Mouse (Mus musculus): ENCODE measurements around the gene Slc51b. TPM values are rescaled to one million over a fixed set of nuclear protein-coding genes. Genes with fewer than 3 reads are reported as not detected.

The Slc51b gene
- total RNA-seq (2021), result not detected

DNA sequence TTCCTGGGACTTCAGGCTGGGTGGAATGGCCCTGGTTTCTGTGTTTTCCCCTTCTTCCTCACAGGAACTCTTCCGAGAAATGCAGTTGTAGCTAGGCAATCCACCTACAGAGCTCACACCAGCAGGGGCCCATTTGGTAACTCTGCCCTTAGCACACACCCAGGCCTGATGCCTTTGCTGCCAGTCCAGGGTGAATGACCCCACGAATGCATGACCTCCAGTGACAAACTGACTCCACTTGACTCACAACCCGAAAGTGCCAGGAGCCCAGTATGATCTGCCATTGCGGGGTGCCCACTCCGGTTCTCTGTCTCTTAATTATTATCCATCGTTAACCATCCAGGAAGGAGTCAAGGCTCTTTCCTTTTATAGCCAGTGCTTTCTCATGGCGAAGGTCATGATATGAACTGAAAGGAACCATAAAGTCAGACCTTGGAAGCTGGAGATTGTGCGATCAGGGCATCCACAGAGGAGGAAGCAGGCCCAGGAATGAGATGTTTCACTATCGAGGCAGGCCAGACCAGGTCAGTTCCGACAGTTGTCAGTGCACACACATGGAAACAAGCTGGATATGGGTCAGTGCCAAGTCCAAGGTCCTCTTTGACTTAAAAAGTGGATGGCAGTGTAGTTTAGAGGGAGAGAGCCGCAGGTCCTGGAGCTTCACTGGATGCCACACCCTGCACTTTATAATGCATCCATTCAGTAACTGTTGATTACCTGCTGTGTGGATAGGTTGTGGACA, at the start of gene Slc51b:
Gene Slc51b, minus strand, starts transcription at position 196 of the 742 bp plus-strand sequence.
- intact Hi-C loops (cut with DNase I), result no loop called here
- no peak for DNase-seq (ENCODE audit: low spot score in 2 of 2)

DNA sequence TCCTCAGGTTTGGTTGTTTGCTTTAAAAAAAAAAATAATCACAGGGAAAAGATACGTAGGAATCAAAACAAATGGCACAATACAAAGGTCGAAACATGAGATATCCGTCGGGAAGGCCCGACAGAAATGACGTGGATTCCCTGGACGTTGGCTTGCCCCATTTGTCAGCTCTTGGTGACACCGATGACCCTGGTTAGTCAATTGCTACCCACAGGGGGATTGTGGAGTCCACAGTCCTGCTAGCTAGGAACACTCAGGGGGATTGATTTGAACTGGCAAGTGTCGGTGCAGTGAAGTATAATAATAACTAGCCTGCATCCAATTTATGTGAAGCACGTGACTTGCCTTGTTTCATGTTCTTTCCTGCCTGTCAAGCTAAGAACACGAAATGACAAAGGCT, 44.9 kb upstream of the Slc51b start:
- DNase-seq (ENCODE audit: low spot score in 2 of 2), result no peak
- intact Hi-C loops (cut with DNase I), result no loop called here

DNA sequence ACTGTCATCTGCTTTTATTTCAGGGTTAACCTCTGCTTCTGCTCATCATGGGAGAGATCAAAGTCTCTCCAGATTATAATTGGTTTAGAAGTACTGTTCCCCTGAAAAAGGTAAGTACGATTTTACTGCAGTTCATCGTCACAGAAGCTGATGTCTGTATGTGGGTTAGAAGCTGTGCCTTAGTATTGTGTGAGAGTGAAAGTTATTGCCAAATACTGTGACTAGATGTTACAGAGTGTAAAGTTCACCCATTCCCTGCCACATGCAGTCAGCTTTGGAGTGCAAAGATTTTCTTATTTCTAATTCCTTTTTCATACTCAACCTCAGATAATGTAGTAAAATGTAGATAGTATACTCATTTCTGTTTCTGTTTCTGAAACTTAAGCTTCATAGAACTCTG, 42.5 kb upstream of the Slc51b start:
- no peak for DNase-seq (ENCODE audit: low spot score in 2 of 2)
- intact Hi-C loops (cut with DNase I), result no loop called here

DNA sequence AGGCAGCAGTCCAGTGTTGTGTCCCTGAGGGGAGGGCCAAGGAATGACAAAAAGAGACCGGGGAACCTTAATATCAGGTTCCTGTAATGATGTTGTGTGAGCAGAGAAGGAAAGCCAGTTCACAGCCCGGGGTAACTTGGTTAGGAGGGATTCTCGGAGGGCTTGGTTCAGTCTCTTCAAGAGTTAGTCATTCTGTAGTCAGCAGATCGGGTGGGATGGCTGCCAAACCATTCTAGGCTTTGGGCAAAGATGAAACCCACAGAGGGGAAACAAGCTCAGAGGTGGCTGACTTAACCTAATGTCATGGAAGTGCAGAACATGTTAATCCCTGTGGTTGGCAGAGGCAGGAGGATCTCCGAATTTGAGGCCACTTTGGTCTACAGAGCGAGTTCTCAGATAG, 41.4 kb upstream of the Slc51b start:
- intact Hi-C loops (cut with DNase I), result loop anchor here (5.0 kb wide), 1 partner anchor 118 kb away; the partner anchor contains the start of gene Plekho2
- DNase-seq (ENCODE audit: low spot score in 2 of 2), result no peak

DNA sequence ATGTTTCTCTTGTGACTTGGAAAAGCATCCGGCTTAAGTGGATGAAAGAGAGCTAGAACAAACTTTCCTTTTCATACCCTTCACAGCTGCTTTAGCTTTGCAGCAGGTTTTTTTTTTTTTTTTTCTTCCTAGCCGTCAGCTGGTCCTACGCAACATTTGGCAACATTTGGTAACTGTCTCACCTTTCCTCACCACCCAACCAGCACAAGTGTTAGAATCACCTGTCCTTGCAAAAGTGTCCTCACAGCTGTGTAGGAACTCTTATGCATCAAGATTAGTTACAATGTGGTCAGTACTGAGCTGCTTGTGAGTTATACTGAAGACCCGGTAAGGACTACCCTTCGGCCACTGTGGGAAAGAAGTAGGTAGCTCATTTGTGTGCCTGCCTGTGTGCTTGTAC, 39.8 kb upstream of the Slc51b start:
- no peak for DNase-seq (ENCODE audit: low spot score in 2 of 2)
- intact Hi-C loops (cut with DNase I), result loop anchor here (5.0 kb wide), 1 partner anchor 120 kb away; the partner anchor contains the start of gene Plekho2

DNA sequence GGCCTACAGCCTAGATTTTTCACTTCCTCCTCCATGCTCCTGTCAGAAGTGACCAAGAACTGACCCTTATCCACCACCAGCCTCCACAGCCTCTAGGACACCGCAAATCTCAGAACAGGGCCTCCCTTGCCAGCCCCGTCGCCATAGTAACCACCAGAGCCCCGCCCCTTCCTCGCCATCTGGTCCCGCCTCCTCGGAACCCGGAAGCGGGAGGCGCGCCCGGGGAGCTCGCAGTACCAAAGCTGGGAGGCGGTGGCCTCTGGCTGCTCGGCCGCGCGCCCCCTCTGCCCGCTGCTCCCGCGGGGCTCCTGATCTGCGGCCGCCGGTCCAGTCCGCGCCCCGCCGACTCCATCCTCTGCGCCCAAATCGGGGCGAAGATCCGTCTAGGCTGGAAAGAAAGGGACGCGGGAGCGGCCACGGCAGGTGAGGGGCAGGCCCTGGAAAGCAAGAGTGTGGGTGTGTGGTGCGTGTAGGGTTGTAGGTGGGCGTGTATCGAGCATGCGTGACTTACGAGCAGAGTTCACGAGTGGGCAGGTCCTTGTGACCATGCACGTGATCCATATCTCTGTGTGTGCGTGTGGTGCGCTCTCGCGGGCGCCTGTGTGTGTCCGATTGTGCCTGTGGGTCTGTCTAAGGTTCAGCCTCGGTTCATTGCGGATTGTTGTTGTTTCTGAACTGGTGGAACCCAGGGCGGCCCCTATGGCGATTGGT, 38.1 kb upstream of the Slc51b start, which contains the start of gene Spg21:
Gene Spg21, plus strand, starts transcription at position 216 of the 711 bp plus-strand sequence.
- intact Hi-C loops (cut with DNase I), result loop anchor here (5.0 kb wide), 1 partner anchor 121 kb away; the partner anchor contains the start of gene Plekho2

DNA sequence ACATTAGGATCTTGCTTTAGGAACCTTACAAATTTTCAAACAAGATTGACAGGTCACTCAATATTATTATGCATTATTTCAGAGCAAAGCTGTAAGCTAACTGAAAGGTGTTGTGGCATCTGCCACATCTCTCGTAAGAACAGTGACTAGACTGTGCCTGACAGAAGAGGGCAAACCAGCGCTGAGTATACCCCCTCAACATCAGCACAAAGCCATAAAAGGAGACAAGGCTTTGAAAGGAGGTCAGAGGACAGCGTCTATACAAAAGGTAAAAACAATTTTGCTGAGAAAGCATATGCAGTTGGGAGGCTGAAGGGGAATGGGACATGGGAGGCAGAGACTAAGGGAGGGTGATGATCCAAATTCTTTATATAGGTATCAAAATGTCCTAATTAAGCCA, 37.4 kb upstream of the Slc51b start:
- DNase-seq (ENCODE audit: low spot score in 2 of 2), result no peak
- intact Hi-C loops (cut with DNase I), result loop anchor here (5.0 kb wide), 1 partner anchor 122 kb away; the partner anchor contains the start of gene Plekho2

More for the DNA sequence above, 38.1 kb upstream of the Slc51b start, which contains the start of gene Spg21:
- DNase-seq (ENCODE audit: low spot score in 2 of 2), result peak; percentile 94

DNA sequence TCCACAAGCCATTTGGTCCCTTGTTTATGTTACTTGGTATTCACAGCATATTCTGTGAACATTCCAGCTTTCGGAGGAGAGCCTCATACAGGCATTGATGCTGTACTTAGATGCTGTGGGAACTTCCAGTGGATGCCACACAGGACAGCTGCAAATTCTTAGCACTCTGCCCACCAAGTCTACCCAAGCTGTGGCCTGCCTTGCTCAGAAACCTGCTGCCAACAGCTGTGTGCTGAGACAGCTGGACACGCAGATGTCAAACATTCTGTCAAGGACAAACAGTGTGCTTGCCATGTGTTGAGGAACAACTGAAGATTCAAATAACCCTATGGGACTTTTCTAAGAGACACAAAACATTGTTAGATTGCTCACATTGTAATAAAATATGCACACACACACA, 36.2 kb upstream of the Slc51b start:
- DNase-seq (ENCODE audit: low spot score in 2 of 2), result no peak
- intact Hi-C loops (cut with DNase I), result no loop called here

DNA sequence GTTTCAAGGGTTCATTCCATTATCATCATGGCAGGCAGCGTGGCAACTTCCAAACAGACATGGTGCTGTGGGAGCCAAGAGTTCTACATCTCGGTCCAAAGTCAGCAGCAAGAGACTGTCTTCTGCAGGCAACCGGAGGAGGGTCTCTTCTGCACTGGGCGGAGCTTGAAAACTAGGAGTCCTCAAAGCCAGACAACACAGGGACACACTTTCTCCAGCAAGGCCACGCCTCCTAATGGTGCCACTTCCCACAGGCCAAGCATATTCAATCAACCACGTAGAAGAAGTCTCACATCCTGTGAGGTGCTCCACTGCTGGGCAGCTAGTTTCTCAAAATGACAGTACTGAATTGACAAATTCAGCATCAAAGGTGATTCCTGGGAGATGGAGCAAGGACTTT, 25.2 kb upstream of the Slc51b start:
- DNase-seq (ENCODE audit: low spot score in 2 of 2), result no peak
- intact Hi-C loops (cut with DNase I), result no loop called here

DNA sequence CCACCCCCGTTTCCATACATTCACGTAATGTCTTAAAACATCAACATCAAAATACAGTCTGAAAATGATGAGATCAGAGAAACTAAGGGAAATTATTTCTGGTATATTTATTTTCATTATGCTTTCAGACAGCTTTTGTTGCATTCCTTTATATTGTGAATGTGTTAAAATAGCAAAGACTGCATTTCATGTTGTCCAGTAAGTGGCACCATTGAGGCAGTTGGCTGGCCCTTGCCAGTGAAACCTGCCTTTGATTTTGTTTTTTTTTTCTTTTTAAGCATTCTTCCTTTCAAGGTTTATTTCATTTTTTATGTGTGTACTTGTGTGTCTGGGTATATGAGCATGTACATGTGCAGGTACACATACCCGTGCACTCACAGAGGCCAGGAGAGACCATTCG, 21.9 kb upstream of the Slc51b start:
- DNase-seq (ENCODE audit: low spot score in 2 of 2), result no peak
- intact Hi-C loops (cut with DNase I), result no loop called here

DNA sequence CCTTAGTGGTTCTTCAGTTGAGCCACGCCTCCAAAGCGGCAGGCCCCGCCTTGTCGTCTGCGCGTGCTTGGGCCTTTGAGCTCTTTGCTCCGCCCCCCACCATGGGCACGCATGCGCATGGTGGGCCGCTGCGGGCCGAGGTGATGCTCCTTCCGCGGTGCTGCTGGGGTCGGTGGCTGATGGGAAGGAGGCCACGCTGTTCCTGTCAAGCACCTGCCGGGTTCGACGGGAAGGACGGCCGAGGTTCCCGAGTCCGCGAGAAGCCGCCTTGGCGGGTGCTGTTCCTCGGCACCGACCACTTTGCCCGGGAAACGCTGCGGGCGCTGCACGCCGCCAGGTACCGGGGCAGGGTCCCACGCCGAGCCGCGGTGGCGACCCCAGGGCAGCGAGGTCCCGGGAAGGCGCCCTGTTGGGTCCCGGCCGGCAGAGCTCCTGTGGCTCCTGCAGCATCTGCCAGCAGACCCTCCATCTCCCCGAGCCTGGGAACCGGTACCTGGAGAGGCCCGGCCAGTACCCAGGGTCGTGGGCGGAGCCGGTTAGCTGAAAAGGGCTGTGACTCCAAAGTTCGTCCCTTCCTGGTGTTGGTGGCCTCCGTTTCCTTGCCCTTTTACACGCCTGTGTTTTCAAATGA, 13.0 kb upstream of the Slc51b start, which contains the start of gene Mtfmt:
Gene Mtfmt, plus strand, starts transcription at position 112 of the 631 bp plus-strand sequence.
- intact Hi-C loops (cut with DNase I), result no loop called here
- peak; percentile 87 to 89 for DNase-seq (ENCODE audit: low spot score in 2 of 2)

DNA sequence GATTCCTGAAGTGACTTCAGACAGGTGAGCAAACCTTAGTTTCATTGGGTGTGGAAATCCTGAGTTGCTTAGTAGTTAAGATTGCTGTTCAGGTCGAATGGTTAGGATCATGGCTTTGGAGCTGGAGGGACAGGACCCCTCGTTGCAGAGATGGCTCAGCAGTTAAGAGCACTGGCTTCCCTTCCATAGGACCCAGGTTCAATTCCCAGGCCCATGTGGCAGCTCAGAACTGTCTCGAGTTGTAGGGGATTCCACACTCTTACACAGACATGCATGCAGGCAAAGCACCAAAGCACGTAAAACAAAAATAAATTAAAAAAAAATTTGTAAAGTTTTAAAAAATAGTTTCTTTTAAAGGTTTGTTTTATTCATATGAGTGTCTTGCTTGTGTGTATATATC, 12.5 kb upstream of the Slc51b start:
- intact Hi-C loops (cut with DNase I), result no loop called here
- DNase-seq (ENCODE audit: low spot score in 2 of 2), result no peak

DNA sequence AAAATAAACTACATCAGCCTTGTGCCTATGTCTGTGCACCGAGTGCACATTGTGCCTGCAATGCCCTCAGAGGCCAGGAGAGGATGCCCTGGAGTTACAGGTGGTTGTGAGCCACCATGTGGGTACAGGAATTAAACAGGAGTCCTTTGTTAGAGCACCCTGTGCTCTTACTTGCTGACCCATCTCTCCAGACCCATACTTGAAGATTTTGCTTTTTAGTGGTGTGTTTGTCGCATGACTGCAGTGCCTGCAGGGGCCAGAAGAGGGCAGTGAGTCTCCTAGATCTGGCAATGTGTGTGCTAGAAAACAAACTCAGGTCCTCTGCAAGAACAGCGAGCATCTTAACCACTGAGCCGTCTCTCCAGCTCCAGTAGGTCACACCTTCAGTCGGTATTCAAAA, 11.4 kb upstream of the Slc51b start:
- no peak for DNase-seq (ENCODE audit: low spot score in 2 of 2)
- intact Hi-C loops (cut with DNase I), result loop anchor here (5.0 kb wide), 1 partner anchor 62 kb away; no protein-coding TSS in a partner anchor

DNA sequence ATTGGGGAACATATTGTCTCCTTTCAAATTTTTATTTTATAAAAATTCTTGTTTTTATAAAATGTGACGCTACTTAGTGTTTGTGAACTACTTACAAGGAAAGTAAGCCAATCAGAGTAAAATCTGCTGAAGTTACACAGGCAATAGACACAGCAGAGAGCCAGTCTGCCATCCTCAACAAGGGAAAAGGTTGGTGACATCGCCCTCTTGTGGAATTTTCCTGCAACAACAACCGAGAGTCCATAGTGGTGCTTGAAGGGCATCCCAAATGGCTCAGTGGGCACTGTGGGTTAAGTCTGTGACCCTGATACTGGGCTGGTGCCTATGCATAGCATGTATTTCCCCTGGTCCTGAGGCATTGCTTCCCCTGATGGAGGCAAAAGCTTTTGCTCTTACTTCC, 9.5 kb upstream of the Slc51b start:
- peak; percentile 78 to 85 for DNase-seq (ENCODE audit: low spot score in 2 of 2)
- intact Hi-C loops (cut with DNase I), result loop anchor here (1.0 to 5.0 kb wide), 2 partner anchors 39 to 60 kb away; no protein-coding TSS in a partner anchor

DNA sequence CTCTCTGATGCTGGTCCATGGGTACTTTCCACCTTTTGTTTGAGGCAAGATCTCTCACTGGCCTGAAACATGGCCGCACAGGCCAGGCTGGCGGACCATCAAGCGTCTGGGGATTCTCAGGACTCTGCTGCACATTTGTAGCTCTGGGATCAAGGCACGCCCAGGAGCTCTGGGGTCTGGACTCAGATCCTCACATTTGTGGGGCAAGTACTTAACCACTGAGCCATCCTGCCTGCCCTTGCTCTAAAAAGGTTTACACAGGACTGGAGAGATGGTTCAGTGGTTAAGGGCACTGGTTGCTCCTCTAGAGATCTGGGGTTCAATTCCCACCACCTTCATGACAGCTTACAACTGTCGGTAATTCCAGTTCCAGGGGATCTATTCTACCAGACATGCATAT, 8.2 kb upstream of the Slc51b start:
- DNase-seq (ENCODE audit: low spot score in 2 of 2), result no peak
- intact Hi-C loops (cut with DNase I), result loop anchor here (5.0 kb wide), 1 partner anchor 59 kb away; no protein-coding TSS in a partner anchor

DNA sequence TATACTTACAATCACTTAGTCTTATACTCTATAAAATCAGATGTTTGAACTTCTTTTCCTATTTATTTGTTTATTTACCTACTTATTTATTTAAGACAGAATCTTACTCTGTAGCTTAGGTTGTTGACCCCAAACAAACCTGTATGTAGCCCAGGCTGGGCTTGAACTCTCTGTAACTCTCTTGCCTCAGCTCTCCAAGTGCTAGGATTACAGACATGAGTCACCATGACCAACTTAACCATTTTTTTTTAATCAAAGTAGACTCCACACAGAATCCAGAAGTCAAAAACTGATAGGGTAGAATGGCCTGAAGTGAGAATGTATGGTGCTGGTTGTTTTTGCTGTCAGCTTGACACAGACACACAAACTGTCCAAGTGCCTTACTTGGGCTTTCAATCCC, 7.6 kb upstream of the Slc51b start:
- no peak for DNase-seq (ENCODE audit: low spot score in 2 of 2)
- intact Hi-C loops (cut with DNase I), result loop anchor here (5.0 kb wide), 1 partner anchor 58 kb away; no protein-coding TSS in a partner anchor

DNA sequence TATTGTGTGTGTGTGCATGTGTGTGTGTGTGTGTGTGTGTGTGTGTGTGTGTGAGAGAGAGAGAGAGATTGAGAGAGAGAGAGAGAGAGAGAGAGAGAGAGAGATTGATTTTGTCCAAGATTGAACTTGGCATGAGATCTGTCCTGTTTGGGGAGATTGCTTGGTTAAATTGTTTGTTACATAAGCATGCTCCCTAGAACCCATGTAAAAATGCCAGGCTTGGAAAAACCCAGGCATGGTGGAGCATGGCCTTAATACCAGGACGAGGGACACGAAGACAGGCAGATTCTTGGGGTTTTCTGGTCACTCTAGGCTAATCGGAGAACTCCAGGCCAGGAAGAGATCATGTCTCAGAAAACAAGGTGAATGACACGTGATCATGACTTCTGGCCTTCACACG, 5.2 kb upstream of the Slc51b start:
- intact Hi-C loops (cut with DNase I), result no loop called here
- DNase-seq (ENCODE audit: low spot score in 2 of 2), result no peak

DNA sequence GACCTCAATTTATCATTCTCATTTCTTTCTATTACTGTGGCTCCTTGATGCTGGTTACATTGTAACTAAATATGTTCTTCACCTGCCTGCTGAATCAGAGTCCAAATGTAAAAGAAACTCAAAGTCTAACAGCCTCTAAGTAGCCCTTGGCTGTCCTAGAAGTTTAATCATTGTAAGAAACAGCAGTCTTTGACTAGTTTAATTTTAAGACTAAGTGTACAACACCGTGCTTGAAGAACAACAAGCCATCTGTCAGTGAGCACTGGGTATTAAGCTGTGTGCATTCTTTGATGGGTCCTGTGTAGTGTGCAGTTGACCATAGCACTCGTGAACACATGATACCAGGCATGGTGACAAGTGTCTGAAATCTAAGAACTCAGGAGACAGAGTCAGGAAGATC, 4.8 kb upstream of the Slc51b start:
- no peak for DNase-seq (ENCODE audit: low spot score in 2 of 2)
- intact Hi-C loops (cut with DNase I), result no loop called here

DNA sequence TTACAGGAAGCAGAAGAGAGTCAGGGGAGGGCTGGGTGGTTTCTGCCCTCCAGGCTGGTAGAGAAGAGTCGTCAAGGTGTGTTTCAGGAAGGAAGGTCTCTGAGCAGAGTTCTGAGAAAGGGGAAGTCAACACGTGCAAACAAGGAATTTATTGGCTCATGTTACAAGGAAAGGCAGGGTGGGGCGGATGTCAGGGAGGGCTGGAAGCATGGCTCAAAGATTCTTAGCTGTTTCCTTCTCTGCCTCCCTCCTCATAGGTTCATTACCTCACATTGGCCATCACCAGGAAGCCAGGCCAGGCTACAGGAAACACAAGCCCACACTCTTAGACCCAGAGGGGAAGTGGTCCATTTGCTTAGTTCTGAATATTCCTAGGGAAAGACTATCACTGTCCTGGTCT, 1.6 kb upstream of the Slc51b start:
- intact Hi-C loops (cut with DNase I), result no loop called here
- DNase-seq (ENCODE audit: low spot score in 2 of 2), result no peak

DNA sequence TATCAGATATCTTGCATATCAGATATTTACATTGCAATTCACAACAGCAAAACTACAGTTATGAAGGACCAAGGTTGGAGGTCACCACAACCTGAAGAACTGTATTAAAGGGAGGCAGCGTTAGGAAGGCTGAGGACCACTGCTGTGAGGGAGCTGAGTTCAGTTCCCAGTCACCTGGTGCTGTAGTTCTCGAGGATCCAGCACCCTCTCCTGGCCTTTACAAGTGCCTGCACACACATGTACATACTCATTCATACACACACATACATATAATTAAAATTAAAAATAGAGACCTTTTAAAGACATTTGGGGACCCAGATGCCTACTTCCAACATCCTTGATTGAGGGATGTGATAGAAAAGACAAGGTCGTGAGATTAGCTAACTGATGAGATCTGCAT, 3.1 kb downstream of the Slc51b start:
- DNase-seq (ENCODE audit: low spot score in 2 of 2), result no peak
- intact Hi-C loops (cut with DNase I), result no loop called here

Measured in left cerebral cortex, postnatal 36 days (tissue).